Mouse (Mus musculus): ENCODE measurements at regions not wholly inside any gene's neighbourhood (a gene's known extent, or its start where the extent isn't known, plus 50 kb on each side); places are given as distances from the start of the nearest gene placed in this dataset.

GRCm38 (mm10) chr9:46633952-46634351 is 314.2 kb upstream of the 4931429L15Rik start:
- no peak for DNase-seq (ENCODE audit: low read depth, low spot score)

GRCm38 (mm10) chr9:46632576-46632975 is 312.8 kb upstream of the 4931429L15Rik start:
- DNase-seq (ENCODE audit: low read depth, low spot score), result no peak

GRCm38 (mm10) chr9:46622255-46622654 is 302.5 kb upstream of the 4931429L15Rik start:
- no peak for DNase-seq (ENCODE audit: low read depth, low spot score)

- DNase-seq (ENCODE audit: low read depth, low spot score), result no peak
Observed at GRCm38 (mm10) chr9:46621851-46622250, 302.1 kb upstream of the 4931429L15Rik start.

GRCm38 (mm10) chr9:46610101-46611005 is 290.6 kb upstream of the 4931429L15Rik start:
- no peak for DNase-seq (ENCODE audit: low read depth, low spot score)

- DNase-seq (ENCODE audit: low read depth, low spot score), result no peak
Observed at GRCm38 (mm10) chr9:46608695-46609094, 288.9 kb upstream of the 4931429L15Rik start.

GRCm38 (mm10) chr9:46600803-46601202 is 281.0 kb upstream of the 4931429L15Rik start:
- no peak for DNase-seq (ENCODE audit: low read depth, low spot score)

- DNase-seq (ENCODE audit: low read depth, low spot score), result no peak
Observed at GRCm38 (mm10) chr9:46599931-46600708, 280.3 kb upstream of the 4931429L15Rik start.

- DNase-seq (ENCODE audit: low read depth, low spot score), result no peak
Observed at GRCm38 (mm10) chr9:46598518-46598917, 278.7 kb upstream of the 4931429L15Rik start.

GRCm38 (mm10) chr9:46593444-46593843 is 273.7 kb upstream of the 4931429L15Rik start:
- DNase-seq (ENCODE audit: low read depth, low spot score), result no peak

GRCm38 (mm10) chr9:46592908-46593307 is 273.1 kb upstream of the 4931429L15Rik start:
- no peak for DNase-seq (ENCODE audit: low read depth, low spot score)

- DNase-seq (ENCODE audit: low read depth, low spot score), result no peak
Observed at GRCm38 (mm10) chr9:46586818-46587217, 267.0 kb upstream of the 4931429L15Rik start.

GRCm38 (mm10) chr9:46581844-46582243 is 262.1 kb upstream of the 4931429L15Rik start:
- no peak for DNase-seq (ENCODE audit: low read depth, low spot score)

GRCm38 (mm10) chr9:46562301-46562700 is 242.5 kb upstream of the 4931429L15Rik start:
- DNase-seq (ENCODE audit: low read depth, low spot score), result no peak

GRCm38 (mm10) chr9:46558481-46558880 is 238.7 kb upstream of the 4931429L15Rik start:
- DNase-seq (ENCODE audit: low read depth, low spot score), result no peak

GRCm38 (mm10) chr9:46557781-46558180 is 238.0 kb upstream of the 4931429L15Rik start:
- DNase-seq (ENCODE audit: low read depth, low spot score), result no peak

- no peak for DNase-seq (ENCODE audit: low read depth, low spot score)
Observed at GRCm38 (mm10) chr9:46555156-46555555, 235.4 kb upstream of the 4931429L15Rik start.

GRCm38 (mm10) chr9:46554586-46555152 is 234.9 kb upstream of the 4931429L15Rik start:
- no peak for DNase-seq (ENCODE audit: low read depth, low spot score)

GRCm38 (mm10) chr9:46549416-46549815 is 229.6 kb upstream of the 4931429L15Rik start:
- no peak for DNase-seq (ENCODE audit: low read depth, low spot score)

- no peak for DNase-seq (ENCODE audit: low read depth, low spot score)
Observed at GRCm38 (mm10) chr9:46544326-46544725, 224.5 kb upstream of the 4931429L15Rik start.

- no peak for DNase-seq (ENCODE audit: low read depth, low spot score)
Observed at GRCm38 (mm10) chr9:46541001-46541400, 221.2 kb upstream of the 4931429L15Rik start.

GRCm38 (mm10) chr9:46538616-46539015 is 218.8 kb upstream of the 4931429L15Rik start:
- no peak for DNase-seq (ENCODE audit: low read depth, low spot score)

Measured in embryo, embryonic 11.5 days (tissue).